Mouse (Mus musculus) spleen, postnatal 10 days (tissue): ENCODE measurements around the gene Olfr1359.

Experiments used
- DNase-seq, 2 experiments: peaks; one replicate each; pipeline ENCODE4 v3.0.0; 2021 to 2022; ENCODE audit warnings: low spot score in 2 of 2

Olfr1359 gene

GRCm38 (mm10) chr13:21697811-21698210 is at the start of gene Olfr1359:
Gene Olfr1359, plus strand, starts transcription at chr13:21698111.
- DNase-seq = no peak

GRCm38 (mm10) chr13:21663286-21663685 is 34.6 kb upstream of the Olfr1359 start, which contains the start of gene Olfr1361:
Gene Olfr1361, minus strand, starts transcription at chr13:21663386.
- DNase-seq = no peak

GRCm38 (mm10) chr13:21677305-21677704 is 20.6 kb upstream of the Olfr1359 start, which contains the start of gene Olfr1360:
Gene Olfr1360, minus strand, starts transcription at chr13:21677405.
- DNase-seq = no peak

DNA sequence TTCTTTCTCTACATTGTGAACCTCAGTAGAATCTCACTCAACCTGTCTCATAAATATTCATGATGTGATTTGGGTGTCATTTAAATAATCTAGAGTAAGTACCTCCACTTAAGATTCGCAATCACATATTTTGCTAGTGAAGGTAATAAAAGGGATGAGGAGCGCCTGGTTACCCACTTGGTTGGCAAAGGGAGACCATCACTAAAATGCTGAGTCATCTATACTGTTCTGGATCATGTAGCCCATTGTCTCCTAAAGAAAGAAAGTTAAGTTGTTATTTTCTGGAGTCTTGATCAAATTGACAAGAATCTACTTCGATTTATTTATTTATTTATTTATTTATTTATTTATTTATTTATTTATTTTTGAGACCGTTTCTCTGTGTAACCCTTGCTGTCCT is 8.8 kb downstream of the Olfr1359 start:
- no peak for DNase-seq

GRCm38 (mm10) chr13:21710031-21710711 is 12.3 kb downstream of the Olfr1359 start:
- peak; percentile 90 to 93 for DNase-seq

DNA sequence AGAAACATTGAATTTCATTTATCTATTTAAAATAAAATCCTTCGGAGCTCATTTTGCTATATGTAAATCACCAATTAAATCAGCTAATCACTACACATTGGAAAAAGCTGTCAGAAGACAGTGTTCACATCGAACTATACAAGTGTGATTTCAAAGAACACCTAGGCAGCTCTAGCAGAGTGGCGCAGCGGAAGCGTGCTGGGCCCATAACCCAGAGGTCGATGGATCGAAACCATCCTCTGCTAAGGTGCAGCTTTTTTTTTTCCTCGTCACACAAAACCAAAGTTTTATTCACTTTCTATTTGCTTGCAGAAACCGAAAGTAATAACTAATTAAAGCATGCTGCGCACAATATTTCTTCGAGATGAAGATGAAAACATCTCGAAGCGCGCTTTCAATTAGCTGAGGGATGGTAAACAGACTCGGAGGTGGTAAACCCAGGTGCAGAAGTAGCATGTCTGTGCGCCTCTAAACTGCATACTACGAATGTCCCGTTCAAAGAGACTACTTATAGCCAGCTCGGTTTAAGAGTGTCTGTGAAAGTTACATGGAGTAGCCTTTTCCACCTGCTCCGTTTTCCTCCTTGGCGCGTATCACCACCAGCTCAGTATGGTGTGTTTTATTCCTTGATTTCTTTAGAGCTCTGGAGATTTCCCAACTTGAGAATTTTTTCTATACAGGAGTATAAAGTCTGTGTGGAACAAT is 13.1 kb downstream of the Olfr1359 start:
- peak; percentile 81 to 85 for DNase-seq

DNA sequence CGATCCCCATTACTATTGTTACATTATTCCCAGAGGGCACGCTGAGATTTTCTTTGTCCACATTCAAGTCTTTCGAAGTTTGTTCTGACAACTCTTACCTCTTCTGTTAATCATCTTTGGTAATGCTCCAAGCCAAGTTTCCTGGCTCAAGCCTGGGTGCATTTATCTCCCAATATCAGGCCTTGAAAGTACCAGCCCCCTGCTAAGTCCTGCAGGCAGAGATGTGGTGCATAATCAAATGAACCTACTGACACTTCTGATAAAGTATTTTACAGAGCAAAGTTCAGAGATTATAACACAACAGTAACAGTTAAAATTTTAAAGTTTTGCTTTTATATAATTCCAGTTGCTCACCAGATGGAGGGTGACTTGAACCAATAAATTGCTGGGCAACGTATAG is 13.8 kb downstream of the Olfr1359 start:
- DNase-seq = no peak

- peak; percentile 68 to 79 for DNase-seq
Measured at GRCm38 (mm10) chr13:21714725-21715124, 16.8 kb downstream of the Olfr1359 start.

DNA sequence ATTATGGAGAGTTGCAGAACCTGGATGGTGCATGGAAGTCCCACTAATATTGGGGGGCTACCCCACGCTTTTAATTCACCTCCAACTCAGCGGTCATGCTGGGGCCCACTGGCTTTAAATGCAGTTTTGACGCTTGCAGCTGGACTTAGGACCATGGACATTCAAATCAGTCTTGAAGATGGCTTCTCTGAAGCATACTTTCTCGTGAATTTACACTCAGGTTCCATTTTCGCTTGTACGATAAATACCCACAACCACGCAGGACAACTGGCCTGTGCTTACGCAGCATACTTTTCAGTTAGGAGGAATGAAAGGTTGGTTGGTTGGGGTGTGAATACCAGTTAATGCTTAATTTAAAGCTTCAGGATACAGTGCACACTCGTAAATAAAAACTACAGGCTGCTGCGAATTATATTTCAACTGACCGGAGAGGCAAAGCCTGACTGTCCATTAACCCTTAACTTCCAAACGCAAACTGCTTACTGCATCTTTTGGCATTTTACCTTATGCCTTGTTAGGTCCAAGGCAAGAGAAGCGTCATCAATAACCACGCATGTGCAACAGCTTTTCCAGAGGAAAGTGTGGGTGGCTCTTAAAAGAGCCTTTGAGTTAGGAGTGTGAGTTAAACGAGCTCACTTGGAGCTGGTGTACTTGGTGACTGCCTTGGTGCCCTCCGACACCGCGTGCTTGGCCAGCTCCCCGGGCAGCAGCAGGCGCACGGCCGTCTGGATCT is 17.4 kb downstream of the Olfr1359 start:
- DNase-seq = peak; percentile 48 to 51

DNA sequence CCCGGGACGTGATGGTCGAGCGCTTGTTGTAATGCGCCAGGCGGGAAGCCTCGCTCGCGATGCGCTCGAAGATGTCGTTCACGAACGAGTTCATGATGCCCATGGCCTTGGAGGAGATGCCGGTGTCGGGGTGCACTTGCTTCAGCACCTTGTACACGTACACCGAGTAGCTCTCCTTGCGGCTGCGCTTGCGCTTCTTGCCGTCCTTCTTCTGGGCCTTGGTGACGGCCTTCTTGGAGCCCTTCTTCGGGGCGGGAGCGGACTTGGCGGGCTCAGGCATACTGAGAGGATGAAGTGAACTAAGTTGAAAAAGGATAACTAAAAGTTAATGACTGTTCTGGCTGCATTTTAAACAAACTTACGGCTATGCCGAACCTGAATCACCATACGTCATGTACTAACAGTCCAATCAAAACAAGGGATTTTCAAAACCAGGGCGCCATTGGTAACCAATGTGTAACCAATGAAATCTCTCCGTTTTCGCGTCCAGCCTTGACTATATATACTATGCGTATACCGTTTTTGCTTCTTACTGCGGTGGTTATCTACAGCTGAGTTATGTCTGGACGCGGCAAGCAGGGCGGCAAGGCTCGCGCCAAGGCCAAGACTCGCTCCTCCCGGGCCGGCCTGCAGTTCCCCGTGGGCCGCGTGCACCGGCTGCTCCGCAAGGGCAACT is 18.1 kb downstream of the Olfr1359 start, which contains the start of the genes Hist1h2bl and Hist1h2ai:
Gene Hist1h2bl, minus strand, starts transcription at position 280 of the 676 bp plus-strand sequence.
Gene Hist1h2ai, plus strand, starts transcription at position 559 of the 676 bp plus-strand sequence.
- peak; percentile 85 to 89 for DNase-seq

DNA sequence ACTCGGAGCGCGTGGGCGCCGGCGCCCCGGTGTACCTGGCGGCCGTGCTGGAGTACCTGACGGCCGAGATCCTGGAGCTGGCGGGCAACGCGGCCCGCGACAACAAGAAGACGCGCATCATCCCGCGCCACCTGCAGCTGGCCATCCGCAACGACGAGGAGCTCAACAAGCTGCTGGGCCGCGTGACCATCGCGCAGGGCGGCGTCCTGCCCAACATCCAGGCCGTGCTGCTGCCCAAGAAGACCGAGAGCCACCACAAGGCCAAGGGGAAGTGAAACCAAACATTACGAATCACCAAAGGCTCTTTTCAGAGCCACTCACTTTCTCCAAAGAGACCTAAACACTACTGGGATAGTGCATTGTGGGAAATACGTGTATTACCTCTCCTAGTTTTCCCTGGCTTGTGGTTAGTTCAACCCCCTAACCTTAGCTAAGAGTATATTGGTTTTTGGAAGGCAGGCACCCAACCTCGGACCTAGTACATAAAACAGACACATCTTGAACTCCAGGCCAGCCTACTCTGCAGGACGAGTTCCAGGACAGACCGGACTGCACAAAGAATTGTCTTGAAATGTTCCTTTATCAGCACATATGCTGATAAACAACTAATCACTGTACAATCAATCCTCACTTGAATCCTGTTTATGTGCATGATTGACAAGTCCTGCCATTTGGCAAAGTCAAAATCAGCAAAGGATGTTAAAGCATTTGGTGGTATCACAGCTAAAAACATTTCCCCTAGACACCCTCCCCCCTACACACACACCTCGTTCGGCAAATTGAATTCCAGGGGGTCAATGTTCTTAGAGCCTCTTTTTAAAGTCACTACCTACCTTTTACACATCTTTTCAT is 18.9 kb downstream of the Olfr1359 start:
- peak; percentile 52 to 61 for DNase-seq

- peak; percentile 88 to 94 for DNase-seq
Measured at GRCm38 (mm10) chr13:21717397-21718357, 19.8 kb downstream of the Olfr1359 start, which contains the start of gene Hist1h3h. Gene Hist1h3h, plus strand, starts transcription at chr13:21717659.

DNA sequence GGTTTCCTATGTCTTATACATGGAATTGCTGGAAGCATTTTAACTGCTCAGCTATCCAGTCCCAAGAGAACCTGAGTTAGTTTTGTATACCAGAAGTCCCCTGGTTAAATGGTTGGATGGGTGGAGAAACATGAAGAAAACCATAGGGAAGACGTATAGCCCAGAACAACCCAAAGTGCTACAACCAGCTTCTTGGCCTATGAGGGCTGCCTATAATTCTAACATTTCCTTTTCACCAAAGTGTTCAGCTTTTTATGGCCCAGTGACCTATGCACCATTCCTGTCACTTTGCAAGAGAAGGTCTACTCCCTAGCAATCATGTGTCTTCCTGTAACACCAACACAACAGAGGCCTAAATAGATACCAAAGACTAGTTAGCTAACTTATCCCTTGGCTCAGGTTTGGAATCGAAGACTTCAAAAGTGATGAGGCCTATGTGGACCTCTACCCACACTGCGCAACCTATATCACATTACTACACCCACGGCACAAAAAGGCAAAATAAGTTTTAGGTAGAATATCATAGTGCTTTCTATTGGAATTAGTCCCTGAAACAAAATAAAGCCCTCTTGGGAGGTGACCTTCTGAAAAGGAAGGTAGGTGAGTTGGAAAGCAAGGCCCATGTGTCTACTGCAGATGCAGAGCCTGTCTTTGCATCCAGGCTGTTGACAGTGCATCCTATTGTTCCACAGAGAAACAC is 20.6 kb downstream of the Olfr1359 start:
- peak in 1 of 2 experiments; percentile 40 for DNase-seq

- DNase-seq = peak; percentile 43
Measured at GRCm38 (mm10) chr13:21721107-21721756, 23.3 kb downstream of the Olfr1359 start.

GRCm38 (mm10) chr13:21721757-21722372 is 24.0 kb downstream of the Olfr1359 start, which contains the start of gene Hist1h2bm:
Gene Hist1h2bm, plus strand, starts transcription at chr13:21722044.
- DNase-seq = peak; percentile 76 to 80

- peak in 1 of 2 experiments; percentile 33 for DNase-seq
Measured at GRCm38 (mm10) chr13:21722373-21722925, 24.5 kb downstream of the Olfr1359 start.
